Mouse (Mus musculus): ENCODE data around the gene Rab22a. TPM values are rescaled to one million over a fixed set of nuclear protein-coding genes. Genes with fewer than 3 reads are reported as not detected.
"Not testable (repeated sequence)": the region's sequence is repeated elsewhere in the genome, so short reads cannot be mapped to it uniquely, and the experiment has no call there.

Gene Rab22a
- total RNA-seq, 2 experiments from 2014 or later = 8.5 to 16.6 TPM

DNA sequence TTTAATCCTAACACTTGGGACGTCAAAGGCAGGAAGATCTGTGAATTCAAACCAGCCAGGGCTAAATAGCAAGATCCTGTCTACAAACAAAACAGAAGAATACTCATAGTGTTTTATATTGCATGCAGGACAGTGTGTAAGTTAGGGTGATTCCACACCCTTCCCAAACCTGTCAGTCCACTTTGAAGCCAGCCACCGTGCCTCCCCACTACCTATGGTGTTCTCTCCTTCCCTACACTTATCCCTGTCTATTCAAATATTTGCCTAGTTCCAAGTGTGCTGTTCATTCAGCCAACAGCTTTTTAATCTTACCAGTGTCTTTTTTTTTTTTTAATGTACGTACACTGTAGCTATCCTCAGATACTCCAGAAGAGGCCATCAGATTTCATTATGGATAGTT, 7.3 kb downstream of the Rab22a start:
- no peak for ATAC-seq (ENCODE audit: poor library complexity, severe bottlenecking)

DNA sequence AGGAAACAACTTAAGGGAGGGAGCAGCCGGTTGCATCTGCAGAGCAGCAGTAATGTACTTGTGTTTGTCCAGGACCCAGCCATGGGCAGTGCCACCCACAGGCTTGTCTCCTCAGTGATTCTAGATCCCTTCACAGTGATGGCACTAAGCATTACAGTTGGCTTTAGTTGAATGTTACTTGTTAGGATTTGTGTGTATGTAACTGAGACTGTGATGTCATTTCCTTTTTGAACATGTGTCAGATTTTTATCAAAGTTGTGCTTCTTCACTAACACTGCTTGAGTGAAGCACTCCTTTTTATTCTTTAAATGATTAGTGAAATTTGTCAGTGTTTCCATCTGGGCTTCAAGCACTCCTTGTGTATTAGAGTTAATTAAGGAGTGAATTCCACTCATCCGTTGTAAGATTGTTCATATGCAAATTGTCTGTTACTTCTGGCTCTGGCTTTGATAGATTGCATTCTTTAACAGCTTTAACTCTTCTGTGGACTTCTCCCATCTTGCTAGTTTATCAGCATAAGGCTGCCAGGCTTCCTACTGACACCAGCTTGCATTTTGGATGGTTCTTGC, 12.9 kb downstream of the Rab22a start:
- no peak for ATAC-seq (ENCODE audit: poor library complexity, severe bottlenecking)

DNA sequence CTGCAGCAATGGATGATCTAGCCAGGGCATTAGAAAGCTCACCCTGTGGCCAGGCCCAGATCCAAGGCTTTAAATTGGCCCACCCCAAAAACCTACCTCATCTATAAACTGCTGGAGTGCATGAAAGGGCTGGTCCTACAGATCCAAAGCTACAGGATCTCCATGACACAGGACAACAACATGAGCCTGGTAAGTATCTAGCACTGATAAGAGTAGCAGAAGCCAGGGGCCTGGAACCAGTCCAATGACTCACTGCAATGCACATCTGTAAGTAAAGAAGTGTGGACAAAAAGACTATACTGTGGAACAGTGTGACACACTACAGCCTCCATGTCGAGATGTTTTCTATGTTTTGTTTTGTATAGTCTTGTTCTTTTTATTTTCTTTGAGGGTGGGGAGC, 13.9 kb downstream of the Rab22a start:
- no peak for ATAC-seq (ENCODE audit: poor library complexity, severe bottlenecking)

DNA sequence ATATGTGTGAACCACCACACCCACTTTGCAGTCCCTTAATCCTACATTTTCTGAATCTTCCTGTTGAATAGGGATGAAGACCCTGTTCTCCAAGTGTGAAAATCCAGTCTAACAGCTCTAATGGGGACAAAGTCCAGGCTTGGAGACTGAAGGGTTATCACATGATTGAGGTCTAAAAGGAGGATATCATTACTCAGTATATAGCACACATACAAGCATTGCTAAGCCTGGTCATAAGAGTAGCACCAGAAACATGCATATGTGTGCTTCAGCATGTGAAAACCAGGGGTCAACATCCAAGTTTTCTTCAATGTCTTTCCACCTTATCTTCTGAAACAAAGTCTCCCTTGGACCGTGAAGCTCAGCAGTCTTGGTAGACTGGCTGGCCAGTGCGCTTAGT, 19.0 kb downstream of the Rab22a start:
- ATAC-seq (ENCODE audit: poor library complexity, severe bottlenecking) = no peak

DNA sequence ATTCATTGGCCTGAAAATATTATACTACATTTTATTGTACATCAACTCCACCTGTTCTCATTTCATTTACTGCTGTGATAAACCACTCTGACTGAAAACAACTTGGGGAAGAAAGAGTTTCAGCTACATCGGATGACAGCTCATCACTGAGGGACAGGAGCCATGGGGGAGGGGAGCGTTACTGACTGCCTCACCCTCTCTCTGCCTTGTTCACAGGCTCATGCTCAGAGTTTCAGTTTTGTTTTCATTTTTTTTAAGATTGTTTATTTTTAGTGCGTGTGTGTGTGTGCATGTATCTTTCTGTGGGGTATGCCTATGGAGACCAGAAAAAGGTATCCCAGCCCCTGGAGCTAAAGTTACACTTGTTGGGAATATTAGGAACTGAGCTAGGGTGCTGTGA, 19.7 kb downstream of the Rab22a start:
- ATAC-seq (ENCODE audit: poor library complexity, severe bottlenecking) = peak; percentile 47

GRCm38 (mm10) chr2:173680153-173680552, 20.6 kb downstream of the Rab22a start:
- no peak for ATAC-seq (ENCODE audit: poor library complexity, severe bottlenecking)

DNA sequence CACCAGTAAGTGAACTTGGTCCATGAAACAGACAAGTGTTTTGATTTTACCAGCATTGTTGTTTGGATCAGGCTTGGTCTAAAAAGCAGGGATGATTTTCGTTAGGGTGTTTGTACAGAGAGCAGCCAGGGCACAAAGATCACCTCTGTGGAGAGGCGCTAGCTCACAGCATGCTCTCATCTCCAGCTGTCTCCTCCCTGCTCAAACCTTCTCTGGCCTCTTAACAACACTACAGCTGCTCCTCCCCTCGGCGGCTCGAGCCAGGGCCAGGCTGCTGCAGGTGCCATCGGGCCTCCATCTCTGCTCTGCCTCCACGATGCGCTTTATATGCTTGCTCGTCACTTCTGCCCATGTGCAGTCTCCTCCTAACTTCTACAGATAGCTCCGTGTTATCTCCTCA, 23.2 kb downstream of the Rab22a start:
- ATAC-seq (ENCODE audit: poor library complexity, severe bottlenecking) = no peak

GRCm38 (mm10) chr2:173685781-173686361, 26.3 kb downstream of the Rab22a start:
- peak; percentile 60 for ATAC-seq (ENCODE audit: poor library complexity, severe bottlenecking)

GRCm38 (mm10) chr2:173687363-173687762, 27.8 kb downstream of the Rab22a start:
- no peak for ATAC-seq (ENCODE audit: poor library complexity, severe bottlenecking)

GRCm38 (mm10) chr2:173689835-173690234, 30.3 kb downstream of the Rab22a start:
- no peak for ATAC-seq (ENCODE audit: poor library complexity, severe bottlenecking)

GRCm38 (mm10) chr2:173691748-173692147, 32.2 kb downstream of the Rab22a start:
- ATAC-seq (ENCODE audit: poor library complexity, severe bottlenecking) = no peak

GRCm38 (mm10) chr2:173692693-173693092, 33.1 kb downstream of the Rab22a start:
- ATAC-seq (ENCODE audit: poor library complexity, severe bottlenecking) = no peak

GRCm38 (mm10) chr2:173698850-173699249, 39.3 kb downstream of the Rab22a start:
- no peak for ATAC-seq (ENCODE audit: poor library complexity, severe bottlenecking)

DNA sequence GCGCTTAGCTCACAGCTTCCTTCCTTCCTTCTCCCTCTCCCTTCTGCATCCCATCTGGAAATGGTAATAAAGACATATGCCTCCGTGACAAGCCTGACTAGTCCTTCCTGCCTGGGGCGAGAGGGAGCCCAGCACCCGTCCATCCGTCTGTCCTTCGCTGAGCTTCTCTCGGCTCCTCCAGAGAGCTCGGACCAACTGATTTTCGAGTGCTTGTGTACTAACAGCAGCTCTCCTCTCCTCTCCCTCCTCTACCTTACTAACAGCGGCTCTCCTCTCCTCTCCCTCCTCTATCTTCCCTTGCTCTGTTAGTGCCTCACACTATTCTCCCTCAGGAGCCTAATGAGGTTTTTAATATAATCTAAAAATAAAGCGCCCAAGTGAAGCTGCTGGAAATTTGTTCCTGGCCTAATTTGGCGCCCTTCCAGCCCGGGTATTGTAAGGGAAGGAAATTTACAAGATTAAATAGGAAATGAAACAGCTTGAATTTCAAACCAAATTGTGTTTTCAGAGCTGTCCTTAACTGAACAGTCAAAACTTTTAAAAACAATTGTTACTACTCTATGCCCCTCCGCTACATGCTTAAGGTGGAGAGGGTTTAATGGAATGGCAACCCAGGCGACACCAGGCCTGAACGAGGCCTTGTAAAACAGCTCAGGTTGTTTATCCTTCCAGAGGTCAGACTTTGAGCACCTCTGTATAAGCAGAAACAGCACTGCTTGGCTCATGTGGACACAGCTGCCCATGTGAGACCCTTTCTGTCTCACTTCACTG, 42.7 kb downstream of the Rab22a start:
- no peak for ATAC-seq (ENCODE audit: poor library complexity, severe bottlenecking)

- no peak for ATAC-seq (ENCODE audit: poor library complexity, severe bottlenecking)
Observed at GRCm38 (mm10) chr2:173702867-173703237, 43.3 kb downstream of the Rab22a start.

DNA sequence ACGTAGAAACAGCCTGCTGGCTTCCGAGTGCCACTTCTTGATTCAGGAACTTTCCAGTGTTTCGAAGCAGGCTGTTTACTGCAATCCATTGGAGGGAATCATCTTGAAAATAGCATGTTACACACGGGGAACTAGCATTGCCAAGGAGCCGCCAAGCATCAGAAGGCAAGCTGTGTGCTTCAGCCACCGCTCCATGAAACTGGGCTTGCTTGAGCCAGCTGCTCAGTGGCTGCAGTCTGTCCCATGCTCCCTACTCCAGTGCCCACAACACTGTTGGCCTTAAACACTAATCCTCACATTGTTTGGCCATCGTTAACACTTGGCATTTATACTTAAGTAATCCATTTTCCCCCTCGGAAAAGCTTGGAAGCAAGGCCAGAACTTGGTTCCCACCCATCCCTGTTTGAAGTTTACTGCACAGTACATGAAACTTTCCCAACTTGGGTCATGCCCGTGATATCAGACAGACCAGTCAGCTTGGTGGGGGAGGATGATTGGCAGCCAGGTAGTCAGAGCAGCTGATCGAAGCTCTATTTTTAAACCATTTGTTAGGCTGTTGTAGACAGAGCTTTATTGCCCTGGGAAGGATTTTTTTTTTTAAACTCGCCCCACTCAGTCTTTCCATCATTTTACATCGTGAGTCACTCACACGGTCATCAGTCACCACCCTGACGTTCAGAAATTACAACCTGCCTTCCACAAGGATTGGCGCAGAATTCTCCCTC, 46.4 kb downstream of the Rab22a start:
- no peak for ATAC-seq (ENCODE audit: poor library complexity, severe bottlenecking)

GRCm38 (mm10) chr2:173707626-173708025, 48.1 kb downstream of the Rab22a start:
- not testable (repeated sequence) for ATAC-seq (ENCODE audit: poor library complexity, severe bottlenecking)

- no peak for ATAC-seq (ENCODE audit: poor library complexity, severe bottlenecking)
Observed at GRCm38 (mm10) chr2:173710193-173710592, 50.6 kb downstream of the Rab22a start.

- ATAC-seq (ENCODE audit: poor library complexity, severe bottlenecking) = no peak
Observed at GRCm38 (mm10) chr2:173712656-173713055, 53.1 kb downstream of the Rab22a start.

DNA sequence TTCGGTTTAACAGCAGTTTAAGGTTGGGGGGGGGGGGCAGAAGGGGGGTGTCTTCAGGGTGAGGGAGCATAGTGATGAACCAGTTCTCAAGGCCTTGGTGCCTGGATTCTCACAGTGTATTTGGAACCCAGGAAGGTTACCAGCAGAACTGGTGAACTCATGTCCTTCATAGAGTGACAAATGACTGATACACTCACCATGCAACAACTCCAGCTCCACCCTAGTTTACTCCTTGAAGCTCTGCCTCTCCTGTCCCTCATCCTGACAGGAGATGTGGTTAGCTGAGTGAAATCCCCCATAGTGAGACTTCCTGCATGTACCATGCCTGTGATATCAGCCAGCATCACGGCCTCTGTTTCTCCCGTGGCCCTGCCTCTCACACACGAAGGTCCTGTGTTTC, 53.7 kb downstream of the Rab22a start:
- ATAC-seq (ENCODE audit: poor library complexity, severe bottlenecking) = no peak

- no peak for ATAC-seq (ENCODE audit: poor library complexity, severe bottlenecking)
Observed at GRCm38 (mm10) chr2:173714620-173715218, 55.2 kb downstream of the Rab22a start.

Measured in megakaryocyte, adult 5-6 weeks (primary cell).